8 mouse cellular contexts compared by ENCODE assay signal in genomic region chr19:45074580-45075322, GRCm38 (mm10). TPM values are rescaled to one million over a fixed set of nuclear protein-coding genes. Genes with fewer than 3 reads are reported as not detected.
DNase-seq lines count a peak whose midpoint lies in the region; ATAC-seq and TF ChIP-seq lines count a peak whose summit lies in the region.

TSS of gene Kazald1 (plus strand) at chr19:45075241.

- H3K9ac ChIP-seq in hindbrain, embryonic 16.5 days (ENCODE audit: low read depth, low read length) = peak within 1 kb of the TSS; percentile 86

- peaks cover 23% of the 10 kb centered on the region for H3K4me1 ChIP-seq in hindbrain, embryonic 16.5 days (ENCODE audit: control insufficient read depth, insufficient read depth, low read depth, low read length)

- H3K79me2 ChIP-seq in macrophage (ENCODE audit: inconsistent target) = no peaks in the 10 kb centered on the region

- peak; percentile 93 for DNase-seq in ZHBTc4 (ENCODE audit: low read depth, low spot score)
- peak; percentile 80 to 95 for DNase-seq in cerebellum, postnatal 4 days (ENCODE audit: low spot score in 2 of 2)
- DNase-seq in gastrocnemius, adult 18-20 months (ENCODE audit: low spot score) = peak; percentile 96
- DNase-seq in left cerebral cortex, adult 2 months (ENCODE audit: extremely low spot score in 1 of 2, low spot score in 2 of 2) = peak; percentile 92 to 94
- peak; percentile 86 for DNase-seq in retina, postnatal 7 days (ENCODE audit: low read depth, low spot score)
- peak; percentile 89 to 95 for DNase-seq in urinary bladder, adult 18-20 months (ENCODE audit: low spot score in 2 of 2)

- no peak for TF ChIP-seq CTCF in left cerebral cortex, adult 2 months (IDR thresholded peaks at IDR 0.05)

- peak; percentile 92 for ATAC-seq in hindbrain, embryonic 16.5 days

- intact Hi-C loops in left cerebral cortex, adult 2 months (cut with DNase I) = loop anchor here (2.0 to 10.0 kb wide), 5 partner anchors 16 to 470 kb away; partner anchors contain the start of gene Btrc

- under 1% methylated on average over 43 of the region's 45 CpGs for WGBS in hindbrain, embryonic 16.5 days
- WGBS in macrophage (ENCODE audit: missing documents) = under 1% methylated on average over 45 of the region's 45 CpGs

- H3K27ac ChIP-seq in hindbrain, embryonic 16.5 days (ENCODE audit: low read depth, low read length) = peak within 1 kb of the TSS; percentile 96
- peak within 1 kb of the TSS; percentile 98 for H3K27ac ChIP-seq in left cerebral cortex, adult 2 months
- H3K27ac ChIP-seq in macrophage = peak within 1 kb of the TSS; percentile 93

- no peaks in the 10 kb centered on the region for H3K9me3 ChIP-seq in hindbrain, embryonic 16.5 days (ENCODE audit: control insufficient read depth, low read length)

- H3K27me3 ChIP-seq in hindbrain, embryonic 16.5 days (replicated peaks; ENCODE audit: control insufficient read depth, insufficient read depth, low read length) = peaks cover 28% of the 10 kb centered on the region

- no peaks in the 10 kb centered on the region for H3K36me3 ChIP-seq in hindbrain, embryonic 16.5 days (ENCODE audit: control insufficient read depth, insufficient read depth, low read length)
- no peaks in the 10 kb centered on the region for H3K36me3 ChIP-seq in macrophage (ENCODE audit: inconsistent target)

- H3K4me3 ChIP-seq in hindbrain, embryonic 16.5 days (ENCODE audit: low read length) = peak within 1 kb of the TSS; percentile 78
- peak within 1 kb of the TSS; percentile 95 for H3K4me3 ChIP-seq in left cerebral cortex, adult 2 months
- H3K4me3 ChIP-seq in macrophage (ENCODE audit: inconsistent target) = peak within 1 kb of the TSS; percentile 79

- H3K4me2 ChIP-seq in hindbrain, embryonic 16.5 days (ENCODE audit: low read length) = peak within 1 kb of the TSS; percentile 99

RNA-seq across cellular contexts. Expression of gene Kazald1, which starts in this region (rescaled TPM):
- total RNA-seq in gastrocnemius, adult 18-20 months (2021) = 10 to 100 TPM in 1 of 2 experiments, 1 to 10 TPM in 1; 6.3 to 11.2 TPM
- polyA plus RNA-seq in hindbrain, embryonic 16.5 days (2015; fragmentation: Nextera tagmentation; extraction: Ambion mirVana) = 4.0 and 5.5 TPM in 2 replicates
- 1 to 10 TPM; 4.3 to 5.5 TPM for total RNA-seq in left cerebral cortex, adult 2 months (2021)
- total RNA-seq in macrophage (2018; cell fraction: chromatin; rRNA removed) = 1 to 10 TPM in 7 of 26 experiments, under 1 TPM in 10, not detected in 9; 0.53 to 1.8 (median 0.96) TPM
- total RNA-seq in macrophage (2018; cell fraction: cytosol; rRNA removed) = under 1 TPM in 20 of 26 experiments, not detected in 6; 0.10 to 0.47 (median 0.22) TPM
- 1 to 10 TPM in 7 of 26 experiments, under 1 TPM in 14, not detected in 5; 0.29 to 2.1 (median 0.77) TPM for total RNA-seq in macrophage (2018; cell fraction: nucleus; rRNA removed)
- polyA plus RNA-seq in macrophage (2018) = 0.10 to 0.33 TPM in 2 of 3 replicates, not detected in the other

Comparison
In these comparisons a context has a peak if more than half of its experiments do, and no peak if none do; other contexts are left out.
1. Peak in every context shown above with its lines: DNase-seq, ATAC-seq, H3K4me3 ChIP-seq and H3K27ac ChIP-seq.